Mouse (Mus musculus): ENCODE data around the gene Olfr1342.

Gene Olfr1342

DNA sequence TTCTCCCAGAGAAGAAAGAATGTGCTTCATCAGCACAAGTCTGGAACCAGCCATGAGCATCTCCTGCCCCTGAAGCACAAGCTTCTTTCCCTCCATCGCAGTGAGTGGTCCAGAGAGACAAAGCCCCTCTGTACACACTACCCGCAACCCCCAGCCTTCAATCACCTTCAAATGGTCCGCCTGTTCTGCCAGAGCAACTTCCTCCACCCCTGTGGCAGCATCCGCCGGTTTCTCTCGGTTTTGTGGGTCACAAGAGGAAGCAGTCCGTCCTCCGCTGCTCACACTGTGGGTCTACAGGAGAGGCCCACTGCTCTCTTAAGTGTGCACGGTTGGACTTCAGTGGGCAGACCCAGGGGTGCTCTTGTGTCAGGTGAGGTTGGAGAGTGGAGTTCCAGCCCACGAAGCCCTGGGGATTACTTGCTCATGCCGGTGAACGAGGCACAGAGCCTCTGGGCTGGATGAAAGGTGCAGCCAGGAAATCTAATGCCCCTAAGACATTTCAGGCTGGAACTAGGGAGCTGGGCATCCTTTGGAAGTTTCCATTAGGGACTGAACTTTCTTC, at the start of gene Olfr1342:
Olfr1342 (minus strand) TSS at position 345 of the 562 bp plus-strand sequence.
- no peak for DNase-seq (ENCODE audit: low read depth, low spot score)

DNA sequence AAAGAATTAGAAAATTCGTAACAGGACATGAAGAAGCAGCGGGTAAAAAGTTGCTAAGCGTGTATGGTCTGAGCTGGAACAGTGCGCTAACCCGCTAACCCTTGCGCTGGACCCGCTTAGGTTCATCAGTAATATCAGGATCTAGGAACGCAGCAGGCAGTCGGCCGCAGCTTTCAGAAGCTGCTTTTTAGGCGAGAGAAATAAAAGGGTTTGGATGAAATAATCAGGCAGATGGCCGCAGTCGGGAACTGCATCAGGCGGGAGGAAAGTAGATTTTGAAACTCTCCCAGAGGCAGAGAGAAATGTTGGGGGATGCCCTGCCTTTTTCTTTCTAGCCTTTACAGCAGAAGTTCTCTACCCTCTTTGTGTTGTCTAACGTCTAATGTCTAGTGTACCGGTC, 49.3 kb upstream of the Olfr1342 start:
- no peak for DNase-seq (ENCODE audit: low read depth, low spot score)

DNA sequence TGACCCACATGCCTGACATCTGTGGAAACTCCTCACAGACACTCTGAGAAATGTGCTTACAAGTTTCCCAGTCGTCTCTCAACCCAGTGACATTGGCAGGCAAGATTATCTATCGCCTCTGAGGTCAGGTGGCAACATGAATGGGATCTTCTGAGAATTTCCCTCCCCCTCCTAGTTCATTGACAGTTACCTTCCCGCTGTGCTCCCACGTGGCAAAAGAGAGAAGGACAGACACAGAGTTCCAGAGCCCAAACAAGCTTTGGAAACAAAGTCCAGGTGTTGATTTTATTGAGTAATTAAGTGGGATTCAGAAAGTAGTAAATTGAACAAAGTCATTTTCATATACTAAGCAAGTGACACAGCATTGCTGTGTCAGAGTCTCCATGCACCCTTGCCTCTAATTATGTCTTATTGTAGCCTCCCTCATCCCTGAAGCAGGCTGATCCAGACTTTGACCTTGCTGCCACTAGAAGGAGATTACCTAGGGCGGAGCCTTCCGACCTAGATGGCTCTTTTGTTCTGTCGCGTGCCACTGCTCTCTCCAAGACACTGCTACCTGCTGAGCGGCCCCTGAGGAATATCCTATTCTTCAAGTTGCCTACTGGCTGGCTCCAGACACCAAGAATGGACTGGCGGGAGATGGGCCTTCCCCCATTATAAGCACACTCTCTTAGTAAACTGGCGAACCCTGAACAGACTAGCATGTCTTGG, 48.6 kb upstream of the Olfr1342 start:
- no peak for DNase-seq (ENCODE audit: low read depth, low spot score)

- DNase-seq (ENCODE audit: low read depth, low spot score) = no peak
Measured at GRCm38 (mm10) chr4:118739574-118739973, 47.0 kb upstream of the Olfr1342 start.

DNA sequence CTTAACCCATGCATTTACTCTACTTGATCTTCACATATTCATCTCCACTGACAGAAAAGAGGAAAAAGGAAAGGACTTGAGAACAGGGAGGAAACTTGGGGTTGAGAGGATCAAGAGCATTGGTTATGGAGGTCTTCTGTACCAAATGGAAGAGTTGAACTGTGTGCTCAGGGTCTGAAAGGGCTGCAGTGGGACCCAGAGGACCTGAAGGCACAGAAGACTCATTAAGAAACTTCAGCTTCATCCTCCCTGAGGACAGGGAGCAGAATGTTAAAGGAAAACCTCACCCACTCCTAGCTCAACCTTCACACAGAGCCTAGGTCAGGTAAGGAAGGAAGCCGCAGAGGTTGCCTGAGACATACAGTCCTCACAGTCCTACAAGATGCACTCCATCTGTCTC, 39.3 kb upstream of the Olfr1342 start, which contains the start of gene Olfr1339:
Olfr1339 (plus strand) TSS at position 301 of the 400 bp plus-strand sequence.
- no peak for DNase-seq (ENCODE audit: low read depth, low spot score)

- DNase-seq (ENCODE audit: low read depth, low spot score) = no peak
Measured at GRCm38 (mm10) chr4:118721742-118722483, 29.4 kb upstream of the Olfr1342 start.

DNA sequence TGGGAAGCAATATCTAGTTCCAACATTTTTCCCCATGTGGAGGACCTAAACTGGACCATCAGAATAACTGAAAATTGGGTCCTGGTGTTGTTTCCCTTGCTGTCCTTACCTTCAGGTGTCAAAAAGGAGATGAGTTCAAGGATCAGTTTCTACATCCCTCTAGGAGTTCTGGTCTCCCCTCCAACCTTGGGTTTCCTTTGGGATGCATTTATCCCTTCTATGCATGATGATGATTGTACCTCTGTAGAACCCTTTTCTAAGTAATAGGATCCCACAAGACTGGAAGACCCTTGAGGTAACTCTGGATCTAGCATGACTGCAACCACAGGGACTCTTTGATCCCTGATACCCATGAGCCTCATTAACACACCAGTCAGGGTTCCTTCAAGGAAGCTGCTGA, 27.3 kb upstream of the Olfr1342 start, which contains the start of gene Olfr1340:
Olfr1340 (plus strand) TSS at position 301 of the 400 bp plus-strand sequence.
- no peak for DNase-seq (ENCODE audit: low read depth, low spot score)

- DNase-seq (ENCODE audit: low read depth, low spot score) = no peak
Measured at GRCm38 (mm10) chr4:118711656-118712055, 19.1 kb upstream of the Olfr1342 start.

- no peak for DNase-seq (ENCODE audit: low read depth, low spot score)
Measured at GRCm38 (mm10) chr4:118708086-118708485, 15.5 kb upstream of the Olfr1342 start.

GRCm38 (mm10) chr4:118703223-118703622, 10.7 kb upstream of the Olfr1342 start, which contains the start of gene Olfr1341:
Olfr1341 (plus strand) TSS chr4:118703523.
- DNase-seq (ENCODE audit: low read depth, low spot score) = no peak

DNA sequence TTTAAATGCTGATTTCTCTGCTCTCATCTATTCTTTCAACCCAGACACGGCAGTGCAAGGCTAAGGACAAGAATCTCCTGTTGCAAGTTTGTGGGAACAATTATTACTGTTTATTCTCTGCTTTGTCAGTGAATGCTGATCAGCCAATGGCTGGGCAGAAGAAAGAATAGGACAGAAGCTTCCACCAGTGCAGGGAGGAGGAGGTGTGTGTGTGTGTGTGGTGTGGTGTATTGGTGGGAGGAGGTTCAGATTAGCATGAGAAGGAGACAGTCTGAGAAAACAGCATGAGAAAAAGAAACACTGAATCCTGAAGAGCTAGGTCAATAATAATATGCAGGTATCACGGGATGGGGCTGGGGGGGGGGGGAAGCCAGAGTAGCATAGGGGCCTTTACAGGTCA, 1.3 kb upstream of the Olfr1342 start:
- no peak for DNase-seq (ENCODE audit: low read depth, low spot score)

GRCm38 (mm10) chr4:118687086-118687485, 5.5 kb downstream of the Olfr1342 start:
- no peak for DNase-seq (ENCODE audit: low read depth, low spot score)

- no peak for DNase-seq (ENCODE audit: low read depth, low spot score)
Measured at GRCm38 (mm10) chr4:118658652-118659051, 33.9 kb downstream of the Olfr1342 start, which contains the start of gene Olfr62. Olfr62 (plus strand) TSS chr4:118658952.

DNA sequence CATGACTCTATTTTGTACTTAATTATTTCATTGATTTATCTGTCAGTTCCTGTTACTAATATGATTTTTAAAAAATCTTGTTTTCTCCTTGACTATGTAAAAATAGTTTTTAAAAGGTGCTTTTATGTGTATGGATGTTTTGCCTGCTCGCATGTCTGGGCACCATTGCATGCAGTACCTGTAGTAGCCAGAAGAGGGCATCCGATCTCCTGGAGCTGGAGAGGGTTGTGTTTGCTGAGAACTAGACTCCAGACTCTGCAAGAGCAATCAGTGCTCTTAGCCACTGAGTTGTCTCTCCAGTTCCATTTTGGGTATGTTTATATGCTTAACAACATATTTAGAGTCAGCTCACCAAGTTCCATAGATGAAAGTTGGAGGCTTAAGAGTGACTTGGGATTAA, 47.3 kb downstream of the Olfr1342 start:
- peak; percentile 39 for DNase-seq (ENCODE audit: low read depth, low spot score)

DNA sequence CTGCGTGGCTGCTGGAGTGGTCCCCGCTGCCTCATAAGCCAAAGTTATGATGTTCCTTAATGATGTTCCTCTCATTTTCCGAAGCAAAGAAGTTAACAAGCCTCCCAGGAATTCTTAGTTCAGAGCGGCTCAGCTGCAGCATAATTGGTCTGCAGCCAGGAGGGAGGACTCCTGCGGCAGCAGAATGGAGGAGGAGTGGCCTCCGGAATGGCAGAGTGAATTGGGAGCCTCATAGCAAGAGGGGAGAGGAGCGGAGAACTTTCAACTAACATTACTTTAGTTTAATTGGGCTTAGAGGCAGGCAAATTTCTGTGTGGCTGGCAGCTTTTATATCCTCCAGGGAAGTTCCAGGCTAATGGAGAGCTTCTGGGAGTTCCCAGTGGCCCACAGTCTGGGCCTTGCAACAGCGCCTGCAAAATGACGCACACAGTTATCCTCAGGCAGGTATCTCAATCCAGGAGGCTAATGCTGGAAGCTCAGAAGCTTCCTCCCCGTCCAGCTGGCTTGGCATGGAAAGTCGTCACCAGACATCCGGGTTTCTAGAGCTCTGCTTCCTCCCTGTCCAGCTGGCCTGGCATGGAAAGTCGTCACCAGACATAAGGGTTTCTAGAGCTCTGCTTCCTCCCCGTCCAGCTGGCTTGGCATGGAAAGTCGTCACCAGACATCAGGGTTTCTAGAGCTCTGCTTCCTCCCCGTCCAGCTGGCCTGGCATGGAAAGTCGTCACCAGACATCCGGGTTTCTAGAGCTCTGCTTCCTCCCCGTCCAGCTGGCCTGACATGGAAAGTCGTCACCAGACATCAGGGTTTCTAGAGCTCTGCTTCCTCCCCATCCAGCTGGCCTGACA, 50.0 kb downstream of the Olfr1342 start:
- DNase-seq (ENCODE audit: low read depth, low spot score) = no peak

All from c-Kit-negative CD71-positive TER-119-positive erythroid progenitor cells, embryonic 14.5 days (primary cell).